Mouse (Mus musculus): Measurements from ENCODE around the gene Wdr45b. TPM values are rescaled to one million over a fixed set of nuclear protein-coding genes. Genes with fewer than 3 reads are reported as not detected.
"Not testable (repeated sequence)": the region's sequence is repeated elsewhere in the genome, so short reads cannot be mapped to it uniquely, and the experiment has no call there.

The Wdr45b gene
- polyA plus RNA-seq, 1 experiment from 2014 or later, result 108 TPM

- Histone ChIP-seq H3K4me1 (ENCODE audit: control insufficient read depth, insufficient read depth, low read length) (no peaks in the 10 kb centered on the region), H3K9me3 (ENCODE audit: control insufficient read depth, low read length) (no peaks in the 10 kb centered on the region), H3K4me3 (ENCODE audit: low read depth, low read length) (no peak overlapping the region), H3K27ac (replicated peaks; ENCODE audit: low read depth, low read length) (no peak overlapping the region), H3K36me3 (ENCODE audit: control insufficient read depth, insufficient read depth, low read length) (peaks cover 42% of the 10 kb centered on the region; the same call in 1 of the 2 replicates), H3K4me2 (ENCODE audit: low read depth, low read length) (no peak overlapping the region), H3K9ac (ENCODE audit: low read depth, low read length) (no peak overlapping the region), H3K27me3 (replicated peaks; ENCODE audit: control insufficient read depth, insufficient read depth, low read length) (no peaks in the 10 kb centered on the region)
- no peak for ATAC-seq (ENCODE audit: low read depth)
- no peak for DNase-seq (ENCODE audit: low spot score)
- 91% methylated on average over 2 of the region's 2 CpGs for WGBS
Observed at GRCm38 (mm10) chr11:121347036-121347435, 7.2 kb downstream of the Wdr45b start.

GRCm38 (mm10) chr11:121342423-121342822 is 11.8 kb downstream of the Wdr45b start:
- H3K4me3 ChIP-seq (ENCODE audit: low read depth, low read length); DNase-seq (ENCODE audit: low spot score); H3K27ac ChIP-seq (replicated peaks; ENCODE audit: low read depth, low read length); H3K27me3 ChIP-seq (replicated peaks; ENCODE audit: control insufficient read depth, insufficient read depth, low read length); H3K4me2 ChIP-seq (ENCODE audit: low read depth, low read length); H3K9ac ChIP-seq (ENCODE audit: low read depth, low read length); H3K9me3 ChIP-seq (ENCODE audit: control insufficient read depth, low read length); H3K4me1 ChIP-seq (ENCODE audit: control insufficient read depth, insufficient read depth, low read length); ATAC-seq (ENCODE audit: low read depth): not testable (repeated sequence)
- no CpG with 5 or more reads among the region's 1 CpGs for WGBS
- peaks cover 32% of the 10 kb centered on the region for H3K36me3 ChIP-seq (ENCODE audit: control insufficient read depth, insufficient read depth, low read length)

GRCm38 (mm10) chr11:121340287-121340686 is 14.0 kb downstream of the Wdr45b start:
- no peaks in the 10 kb centered on the region for H3K4me1 ChIP-seq (ENCODE audit: control insufficient read depth, insufficient read depth, low read length)
- 88% methylated on average over 1 of the region's 1 CpGs for WGBS
- peaks cover 39% of the 10 kb centered on the region for H3K36me3 ChIP-seq (ENCODE audit: control insufficient read depth, insufficient read depth, low read length)
- H3K27me3 ChIP-seq (replicated peaks; ENCODE audit: control insufficient read depth, insufficient read depth, low read length), result no peaks in the 10 kb centered on the region
- no peak overlapping the region for H3K27ac ChIP-seq (replicated peaks; ENCODE audit: low read depth, low read length)
- ATAC-seq (ENCODE audit: low read depth), result no peak
- no peak overlapping the region for H3K4me2 ChIP-seq (ENCODE audit: low read depth, low read length)
- H3K9ac ChIP-seq (ENCODE audit: low read depth, low read length), result no peak overlapping the region
- H3K9me3 ChIP-seq (ENCODE audit: control insufficient read depth, low read length), result no peaks in the 10 kb centered on the region
- DNase-seq (ENCODE audit: low spot score), result no peak
- H3K4me3 ChIP-seq (ENCODE audit: low read depth, low read length), result no peak overlapping the region

- Histone ChIP-seq H3K4me1 (ENCODE audit: control insufficient read depth, insufficient read depth, low read length) (no peaks in the 10 kb centered on the region), H3K9ac (ENCODE audit: low read depth, low read length) (no peak overlapping the region), H3K27me3 (replicated peaks; ENCODE audit: control insufficient read depth, insufficient read depth, low read length) (no peaks in the 10 kb centered on the region), H3K4me2 (ENCODE audit: low read depth, low read length) (no peak overlapping the region), H3K36me3 (ENCODE audit: control insufficient read depth, insufficient read depth, low read length) (peaks cover 40% of the 10 kb centered on the region), H3K9me3 (ENCODE audit: control insufficient read depth, low read length) (no peaks in the 10 kb centered on the region), H3K27ac (replicated peaks; ENCODE audit: low read depth, low read length) (no peak overlapping the region), H3K4me3 (ENCODE audit: low read depth, low read length) (no peak overlapping the region)
- ATAC-seq (ENCODE audit: low read depth) (no peak), DNase-seq (ENCODE audit: low spot score) (no peak)
- 96% methylated on average over 1 of the region's 1 CpGs for WGBS
Observed at GRCm38 (mm10) chr11:121339647-121340046, 14.6 kb downstream of the Wdr45b start.

GRCm38 (mm10) chr11:121331641-121332040 is 22.6 kb downstream of the Wdr45b start:
- Histone ChIP-seq H3K27me3 (replicated peaks; ENCODE audit: control insufficient read depth, insufficient read depth, low read length) (no peaks in the 10 kb centered on the region), H3K4me1 (ENCODE audit: control insufficient read depth, insufficient read depth, low read length) (no peaks in the 10 kb centered on the region), H3K4me2 (ENCODE audit: low read depth, low read length) (no peak overlapping the region), H3K4me3 (ENCODE audit: low read depth, low read length) (no peak overlapping the region), H3K9me3 (ENCODE audit: control insufficient read depth, low read length) (no peaks in the 10 kb centered on the region), H3K27ac (replicated peaks; ENCODE audit: low read depth, low read length) (no peak overlapping the region), H3K9ac (ENCODE audit: low read depth, low read length) (no peak overlapping the region), H3K36me3 (ENCODE audit: control insufficient read depth, insufficient read depth, low read length) (peaks cover 86% of the 10 kb centered on the region)
- 85% methylated on average over 3 of the region's 3 CpGs for WGBS
- ATAC-seq (ENCODE audit: low read depth) (no peak), DNase-seq (ENCODE audit: low spot score) (no peak)

- no peak overlapping the region for H3K4me2 ChIP-seq (ENCODE audit: low read depth, low read length)
Observed at GRCm38 (mm10) chr11:121328619-121329018, 25.6 kb downstream of the Wdr45b start.

GRCm38 (mm10) chr11:121328206-121328605 is 26.0 kb downstream of the Wdr45b start:
- no peaks in the 10 kb centered on the region for H3K27me3 ChIP-seq (replicated peaks; ENCODE audit: control insufficient read depth, insufficient read depth, low read length)
- H3K4me1 ChIP-seq (ENCODE audit: control insufficient read depth, insufficient read depth, low read length), result no peaks in the 10 kb centered on the region
- H3K27ac ChIP-seq (replicated peaks; ENCODE audit: low read depth, low read length), result no peak overlapping the region
- H3K9ac ChIP-seq (ENCODE audit: low read depth, low read length), result no peak overlapping the region
- no peaks in the 10 kb centered on the region for H3K9me3 ChIP-seq (ENCODE audit: control insufficient read depth, low read length)
- H3K4me3 ChIP-seq (ENCODE audit: low read depth, low read length), result no peak overlapping the region
- ATAC-seq (ENCODE audit: low read depth) (no peak), DNase-seq (ENCODE audit: low spot score) (no peak)
- 97% methylated on average over 9 of the region's 9 CpGs for WGBS
- H3K36me3 ChIP-seq (ENCODE audit: control insufficient read depth, insufficient read depth, low read length), result peaks cover 56% of the 10 kb centered on the region
- H3K4me2 ChIP-seq (ENCODE audit: low read depth, low read length), result no peak overlapping the region

More at GRCm38 (mm10) chr11:121328619-121329018, 25.6 kb downstream of the Wdr45b start:
- ATAC-seq (ENCODE audit: low read depth), result no peak
- peaks cover 60% of the 10 kb centered on the region for H3K36me3 ChIP-seq (ENCODE audit: control insufficient read depth, insufficient read depth, low read length)
- no peak overlapping the region for H3K9ac ChIP-seq (ENCODE audit: low read depth, low read length)
- no peaks in the 10 kb centered on the region for H3K9me3 ChIP-seq (ENCODE audit: control insufficient read depth, low read length)
- H3K27me3 ChIP-seq (replicated peaks; ENCODE audit: control insufficient read depth, insufficient read depth, low read length), result no peaks in the 10 kb centered on the region
- no peak for DNase-seq (ENCODE audit: low spot score)
- H3K4me3 ChIP-seq (ENCODE audit: low read depth, low read length), result no peak overlapping the region
- no peaks in the 10 kb centered on the region for H3K4me1 ChIP-seq (ENCODE audit: control insufficient read depth, insufficient read depth, low read length)
- no peak overlapping the region for H3K27ac ChIP-seq (replicated peaks; ENCODE audit: low read depth, low read length)

- Histone ChIP-seq H3K9ac (ENCODE audit: low read depth, low read length) (no peak overlapping the region), H3K9me3 (ENCODE audit: control insufficient read depth, low read length) (no peaks in the 10 kb centered on the region), H3K4me3 (ENCODE audit: low read depth, low read length) (no peak overlapping the region), H3K4me2 (ENCODE audit: low read depth, low read length) (no peak overlapping the region), H3K36me3 (ENCODE audit: control insufficient read depth, insufficient read depth, low read length) (peaks cover 48% of the 10 kb centered on the region), H3K27me3 (replicated peaks; ENCODE audit: control insufficient read depth, insufficient read depth, low read length) (no peaks in the 10 kb centered on the region), H3K27ac (replicated peaks; ENCODE audit: low read depth, low read length) (no peak overlapping the region), H3K4me1 (ENCODE audit: control insufficient read depth, insufficient read depth, low read length) (no peaks in the 10 kb centered on the region)
- 94% methylated on average over 5 of the region's 5 CpGs for WGBS
- no peak for DNase-seq (ENCODE audit: low spot score)
- ATAC-seq (ENCODE audit: low read depth), result no peak
Observed at GRCm38 (mm10) chr11:121326681-121327080, 27.6 kb downstream of the Wdr45b start.

- no peaks in the 10 kb centered on the region for H3K4me1 ChIP-seq (ENCODE audit: control insufficient read depth, insufficient read depth, low read length)
- peaks cover 53% of the 10 kb centered on the region for H3K36me3 ChIP-seq (ENCODE audit: control insufficient read depth, insufficient read depth, low read length)
- H3K9me3 ChIP-seq (ENCODE audit: control insufficient read depth, low read length), result peaks cover 2% of the 10 kb centered on the region; the same call in 1 of the 2 replicates
- no peak for DNase-seq (ENCODE audit: low spot score)
- H3K27me3 ChIP-seq (replicated peaks; ENCODE audit: control insufficient read depth, insufficient read depth, low read length), result no peaks in the 10 kb centered on the region
- ATAC-seq (ENCODE audit: low read depth), result no peak
- H3K4me3 ChIP-seq (ENCODE audit: low read depth, low read length), result no peak overlapping the region
- no peak overlapping the region for H3K27ac ChIP-seq (replicated peaks; ENCODE audit: low read depth, low read length)
- WGBS, result 83% methylated on average over 1 of the region's 1 CpGs
- no peak overlapping the region for H3K4me2 ChIP-seq (ENCODE audit: low read depth, low read length)
- no peak overlapping the region for H3K9ac ChIP-seq (ENCODE audit: low read depth, low read length)
Observed at GRCm38 (mm10) chr11:121326034-121326433, 28.2 kb downstream of the Wdr45b start.
